Comparison of ENCODE assay signal across 9 mouse cellular contexts in genomic region chr2:178257117-178257825, GRCm38 (mm10).
A peak's percentile ranks its signal among the peaks of the same experiment; 100 is the strongest.
DNase-seq lines count a peak whose midpoint lies in the region; ATAC-seq and TF ChIP-seq lines count a peak whose summit lies in the region.
"Had no signal": no experiment of that assay in that cellular context is flagged by ENCODE, and none has a peak within 500 bp of the region (broad histone marks: within the 10 kb centered on the region; RNA-seq: fewer than 3 reads in every experiment).

No protein-coding gene starts in this region.

- H3K9me3 ChIP-seq in intestine, embryonic 14.5 days (ENCODE audit: control insufficient read depth, low read length) = no peaks in the 10 kb centered on the region
- no peaks in the 10 kb centered on the region for H3K9me3 ChIP-seq in intestine, postnatal 0 days (ENCODE audit: control insufficient read depth)
- no peaks in the 10 kb centered on the region for H3K9me3 ChIP-seq in embryonic facial prominence, embryonic 11.5 days (replicated peaks; ENCODE audit: control insufficient read depth, low read length)
- H3K9me3 ChIP-seq in neural tube, embryonic 12.5 days = no peaks in the 10 kb centered on the region
- H3K9me3 ChIP-seq: liver, embryonic 15.5 days had no signal

- H3K27me3 ChIP-seq in intestine, embryonic 14.5 days (replicated peaks; ENCODE audit: control insufficient read depth, insufficient read depth, low read length) = no peaks in the 10 kb centered on the region
- no peaks in the 10 kb centered on the region for H3K27me3 ChIP-seq in intestine, postnatal 0 days (replicated peaks; ENCODE audit: control insufficient read depth, insufficient read depth, low read length)
- H3K27me3 ChIP-seq in embryonic facial prominence, embryonic 11.5 days (ENCODE audit: control insufficient read depth, insufficient read depth, low read length) = peaks cover 2% of the 10 kb centered on the region; the same call in 1 of the 2 replicates
- H3K27me3 ChIP-seq in neural tube, embryonic 12.5 days (replicated peaks) = no peaks in the 10 kb centered on the region; the same call in 1 of the 2 replicates
- H3K27me3 ChIP-seq: liver, embryonic 15.5 days had no signal

- no peak overlapping the region for H3K4me3 ChIP-seq in intestine, embryonic 14.5 days (ENCODE audit: low read depth, low read length)
- H3K4me3 ChIP-seq in intestine, postnatal 0 days (ENCODE audit: low read depth, low read length) = no peak overlapping the region
- no peak overlapping the region for H3K4me3 ChIP-seq in embryonic facial prominence, embryonic 11.5 days (ENCODE audit: low read depth, low read length)
- H3K4me3 ChIP-seq in neural tube, embryonic 12.5 days = no peak overlapping the region
- H3K4me3 ChIP-seq: liver, embryonic 15.5 days had no signal

- DNase-seq in intestine, embryonic 14.5 days (ENCODE audit: low spot score) = peak; percentile 52
- DNase-seq in embryonic facial prominence, embryonic 11.5 days (ENCODE audit: low spot score) = peak; percentile 89
- DNase-seq in hindlimb bud, embryonic 11.5 days (ENCODE audit: extremely low spot score, low read depth, low spot score) = peak; percentile 61
- DNase-seq in ovary, postnatal 36 days (ENCODE audit: low spot score) = no peak
- no peak for DNase-seq in thymus, postnatal 0 days (ENCODE audit: low spot score)

- H3K36me3 ChIP-seq in intestine, embryonic 14.5 days (ENCODE audit: control insufficient read depth, insufficient read depth, low read length) = no peaks in the 10 kb centered on the region
- no peaks in the 10 kb centered on the region for H3K36me3 ChIP-seq in intestine, postnatal 0 days (ENCODE audit: control insufficient read depth, insufficient read depth)
- H3K36me3 ChIP-seq in embryonic facial prominence, embryonic 11.5 days (replicated peaks; ENCODE audit: control insufficient read depth, insufficient read depth, low read depth, low read length) = no peaks in the 10 kb centered on the region
- no peaks in the 10 kb centered on the region for H3K36me3 ChIP-seq in neural tube, embryonic 12.5 days
- H3K36me3 ChIP-seq: liver, embryonic 15.5 days had no signal

- no peak overlapping the region for H3K9ac ChIP-seq in intestine, embryonic 14.5 days (ENCODE audit: low read length)
- H3K9ac ChIP-seq in intestine, postnatal 0 days (ENCODE audit: low read depth, low read length) = no peak overlapping the region
- H3K9ac ChIP-seq in embryonic facial prominence, embryonic 11.5 days (replicated peaks; ENCODE audit: low read length) = no peak overlapping the region
- H3K9ac ChIP-seq in neural tube, embryonic 12.5 days = no peak overlapping the region
- H3K9ac ChIP-seq: liver, embryonic 15.5 days had no signal

- peak; percentile 71; the same call in 1 of the 2 replicates for ATAC-seq in intestine, embryonic 14.5 days (replicated peaks; ENCODE audit: low FRiP score, low TSS enrichment, low read depth)
- no peak for ATAC-seq in intestine, postnatal 0 days
- ATAC-seq in embryonic facial prominence, embryonic 11.5 days (replicated peaks; ENCODE audit: insufficient number of reproducible peaks, low FRiP score, low TSS enrichment, low read depth) = peak; percentile 90
- peak; percentile 87 for ATAC-seq in neural tube, embryonic 12.5 days (ENCODE audit: low FRiP score, low read depth)
- ATAC-seq in megakaryocyte-erythroid progenitor cell, adult 5-6 weeks (replicated peaks; ENCODE audit: low FRiP score, low TSS enrichment, poor library complexity, severe bottlenecking) = no peak

- 4% methylated on average over 3 of the region's 3 CpGs for WGBS in intestine, embryonic 14.5 days
- 4% methylated on average over 3 of the region's 3 CpGs for WGBS in intestine, postnatal 0 days
- 0% methylated on average over 3 of the region's 3 CpGs for WGBS in embryonic facial prominence, embryonic 11.5 days
- 2% methylated on average over 3 of the region's 3 CpGs for WGBS in neural tube, embryonic 12.5 days

- TF ChIP-seq CTCF in intestine, postnatal 0 days (IDR thresholded peaks at IDR 0.05; ENCODE audit: low read depth) = no peak

- no peaks in the 10 kb centered on the region for H3K4me1 ChIP-seq in intestine, embryonic 14.5 days (replicated peaks; ENCODE audit: control insufficient read depth, insufficient read depth, low read length)
- H3K4me1 ChIP-seq in intestine, postnatal 0 days (replicated peaks; ENCODE audit: control insufficient read depth, insufficient read depth, low read length) = no peaks in the 10 kb centered on the region
- H3K4me1 ChIP-seq in embryonic facial prominence, embryonic 11.5 days (ENCODE audit: control insufficient read depth, insufficient read depth, low read length) = 0 out of 2 replicates have a peak, but pooled peaks cover 2% of the 10 kb centered on the region
- H3K4me1 ChIP-seq in neural tube, embryonic 12.5 days = peaks cover 12% of the 10 kb centered on the region
- H3K4me1 ChIP-seq: liver, embryonic 15.5 days had no signal

- H3K27ac ChIP-seq in intestine, embryonic 14.5 days (ENCODE audit: low read depth) = no peak overlapping the region
- no peak overlapping the region for H3K27ac ChIP-seq in intestine, postnatal 0 days (ENCODE audit: low read depth, low read length)
- H3K27ac ChIP-seq in embryonic facial prominence, embryonic 11.5 days (replicated peaks; ENCODE audit: low read depth, low read length) = no peak overlapping the region
- 0 out of 2 replicates have a peak overlapping the region, but pooled peaks have one; percentile 20 for H3K27ac ChIP-seq in neural tube, embryonic 12.5 days
- H3K27ac ChIP-seq: liver, embryonic 15.5 days had no signal

- no peak overlapping the region for H3K4me2 ChIP-seq in intestine, embryonic 14.5 days (ENCODE audit: low read length)
- no peak overlapping the region for H3K4me2 ChIP-seq in intestine, postnatal 0 days (replicated peaks; ENCODE audit: low read depth)
- no peak overlapping the region for H3K4me2 ChIP-seq in embryonic facial prominence, embryonic 11.5 days (ENCODE audit: low read depth, low read length)
- no peak overlapping the region for H3K4me2 ChIP-seq in neural tube, embryonic 12.5 days (replicated peaks)
- H3K4me2 ChIP-seq: liver, embryonic 15.5 days had no signal

Comparison
In these comparisons a context has a peak if more than half of its experiments do, and no peak if none do; other contexts are left out.
1. ATAC-seq: peak in intestine, embryonic 14.5 days (single experiment), embryonic facial prominence, embryonic 11.5 days (single experiment) and neural tube, embryonic 12.5 days (single experiment); none in intestine, postnatal 0 days (single experiment) and megakaryocyte-erythroid progenitor cell, adult 5-6 weeks (single experiment).
2. DNase-seq: peak in intestine, embryonic 14.5 days (single experiment), embryonic facial prominence, embryonic 11.5 days (single experiment) and hindlimb bud, embryonic 11.5 days (single experiment); none in ovary, postnatal 36 days (single experiment) and thymus, postnatal 0 days (single experiment).